Mouse (Mus musculus): Measurements from ENCODE around the gene Gnat2. TPM values are rescaled to one million over a fixed set of nuclear protein-coding genes. Genes with fewer than 3 reads are reported as not detected.

The Gnat2 gene
- polyA plus RNA-seq, 1 experiment from 2014 or later: 0.93 TPM

DNA sequence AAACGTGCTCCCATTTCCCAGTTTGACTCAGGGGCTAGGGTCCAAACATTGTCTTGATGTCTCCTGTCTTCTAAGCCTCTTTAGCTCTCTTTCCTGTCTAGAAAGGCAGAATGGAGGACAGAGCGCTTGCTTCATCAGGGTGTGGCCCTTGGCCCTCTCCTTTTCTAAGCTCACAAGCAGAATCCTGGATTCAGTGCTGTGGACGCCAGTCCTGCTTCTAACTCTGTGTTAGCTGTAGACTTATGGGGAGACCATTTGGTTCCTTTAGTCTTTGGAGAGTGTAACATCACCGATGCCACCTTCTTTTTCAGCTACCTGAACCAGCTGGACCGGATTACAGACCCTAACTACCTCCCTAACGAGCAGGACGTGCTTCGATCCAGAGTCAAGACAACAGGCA is 5.1 kb downstream of the Gnat2 start:
- WGBS: 87% methylated on average over 8 of the region's 8 CpGs
- no peak for DNase-seq (ENCODE audit: low spot score)

DNA sequence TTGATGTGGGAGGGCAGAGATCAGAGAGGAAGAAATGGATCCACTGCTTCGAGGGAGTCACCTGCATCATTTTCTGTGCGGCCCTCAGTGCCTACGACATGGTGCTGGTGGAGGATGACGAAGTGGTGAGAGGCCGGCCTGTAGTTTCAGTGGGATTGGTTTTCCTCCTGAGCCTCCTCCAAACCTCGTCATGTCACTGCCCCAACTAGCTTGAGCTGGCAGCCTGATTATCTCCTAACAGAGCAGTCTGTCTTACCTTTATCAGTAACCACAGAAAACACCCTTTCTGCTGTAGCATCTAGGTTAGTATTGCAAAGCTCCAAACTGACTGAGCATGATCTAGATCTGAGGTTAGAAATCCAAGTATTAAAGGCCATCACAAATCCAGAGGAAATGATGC is 5.7 kb downstream of the Gnat2 start:
- H3K27ac ChIP-seq (ENCODE audit: low read depth): no peak overlapping the region

More for the DNA sequence above, 5.1 kb downstream of the Gnat2 start:
- ATAC-seq (replicated peaks; ENCODE audit: low FRiP score, low TSS enrichment, low read depth): no peak
- H3K4me1 ChIP-seq (replicated peaks; ENCODE audit: control insufficient read depth, insufficient read depth, low read length): no peaks in the 10 kb centered on the region
- H3K27ac ChIP-seq (ENCODE audit: low read depth): no peak overlapping the region
- H3K27me3 ChIP-seq (replicated peaks; ENCODE audit: control insufficient read depth, insufficient read depth, low read length): no peaks in the 10 kb centered on the region
- H3K9ac ChIP-seq (ENCODE audit: low read length): no peak overlapping the region
- no peak overlapping the region for H3K4me2 ChIP-seq (ENCODE audit: low read length)
- no peaks in the 10 kb centered on the region for H3K36me3 ChIP-seq (ENCODE audit: control insufficient read depth, insufficient read depth, low read length)
- no peak overlapping the region for H3K4me3 ChIP-seq (ENCODE audit: low read depth, low read length)
- H3K9me3 ChIP-seq (ENCODE audit: control insufficient read depth, low read length): no peaks in the 10 kb centered on the region

DNA sequence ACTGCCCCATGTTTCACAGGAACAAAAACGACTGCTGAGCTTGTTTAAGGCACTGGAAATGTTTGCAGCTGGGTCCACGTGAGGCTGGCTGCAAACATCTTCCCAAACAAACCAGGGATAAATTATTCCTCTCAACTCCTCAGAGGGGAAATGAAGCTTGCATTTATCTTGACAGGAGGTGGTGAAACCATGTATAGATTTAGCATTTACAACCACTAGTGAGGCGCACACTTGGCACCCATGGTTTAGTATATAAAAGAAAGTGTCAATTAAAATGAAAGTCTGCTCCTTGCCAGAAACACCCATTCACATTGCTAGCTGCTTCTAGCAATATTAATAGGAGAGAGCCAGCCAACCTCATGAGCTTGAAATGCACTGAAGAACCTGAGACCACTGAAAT is 9.0 kb downstream of the Gnat2 start:
- Histone ChIP-seq H3K4me3 (ENCODE audit: low read depth, low read length) (no peak overlapping the region), H3K4me2 (ENCODE audit: low read length) (no peak overlapping the region), H3K4me1 (replicated peaks; ENCODE audit: control insufficient read depth, insufficient read depth, low read length) (no peaks in the 10 kb centered on the region), H3K9ac (ENCODE audit: low read length) (no peak overlapping the region), H3K9me3 (ENCODE audit: control insufficient read depth, low read length) (no peaks in the 10 kb centered on the region), H3K27me3 (replicated peaks; ENCODE audit: control insufficient read depth, insufficient read depth, low read length) (no peaks in the 10 kb centered on the region), H3K27ac (ENCODE audit: low read depth) (no peak overlapping the region), H3K36me3 (ENCODE audit: control insufficient read depth, insufficient read depth, low read length) (peaks cover 21% of the 10 kb centered on the region)
- WGBS: 39% methylated on average over 3 of the region's 3 CpGs
- ATAC-seq (replicated peaks; ENCODE audit: low FRiP score, low TSS enrichment, low read depth) (no peak), DNase-seq (ENCODE audit: low spot score) (no peak)

More for the DNA sequence above, 5.7 kb downstream of the Gnat2 start:
- WGBS: 77% methylated on average over 6 of the region's 6 CpGs
- H3K4me1 ChIP-seq (replicated peaks; ENCODE audit: control insufficient read depth, insufficient read depth, low read length): no peaks in the 10 kb centered on the region
- H3K9ac ChIP-seq (ENCODE audit: low read length): no peak overlapping the region
- DNase-seq (ENCODE audit: low spot score) (no peak), ATAC-seq (replicated peaks; ENCODE audit: low FRiP score, low TSS enrichment, low read depth) (no peak)
- no peaks in the 10 kb centered on the region for H3K27me3 ChIP-seq (replicated peaks; ENCODE audit: control insufficient read depth, insufficient read depth, low read length)
- no peaks in the 10 kb centered on the region for H3K9me3 ChIP-seq (ENCODE audit: control insufficient read depth, low read length)
- H3K4me3 ChIP-seq (ENCODE audit: low read depth, low read length): no peak overlapping the region
- no peaks in the 10 kb centered on the region for H3K36me3 ChIP-seq (ENCODE audit: control insufficient read depth, insufficient read depth, low read length)
- H3K4me2 ChIP-seq (ENCODE audit: low read length): no peak overlapping the region

DNA sequence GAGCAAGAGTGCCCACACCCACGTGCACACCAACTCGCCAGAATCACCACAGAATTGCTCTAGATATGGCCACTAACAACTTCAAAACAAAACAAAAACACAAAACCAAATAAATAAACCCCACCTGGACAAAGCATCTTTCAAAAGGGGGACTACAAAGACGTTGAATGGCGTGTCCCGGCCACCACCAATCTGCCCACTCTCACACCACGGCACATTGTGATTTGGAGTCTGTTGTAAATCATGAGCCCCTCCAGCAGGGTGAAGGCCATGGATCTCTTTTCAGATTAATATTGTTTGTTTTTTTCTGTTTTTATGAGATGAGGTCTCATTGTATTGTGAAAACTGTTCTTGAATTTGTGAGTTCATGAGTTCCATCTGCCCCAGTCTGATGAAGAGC is 9.5 kb downstream of the Gnat2 start:
- DNase-seq (ENCODE audit: low spot score) (peak; percentile 21), ATAC-seq (replicated peaks; ENCODE audit: low FRiP score, low TSS enrichment, low read depth) (no peak)
- H3K9ac ChIP-seq (ENCODE audit: low read length): no peak overlapping the region
- H3K36me3 ChIP-seq (ENCODE audit: control insufficient read depth, insufficient read depth, low read length): peaks cover 24% of the 10 kb centered on the region
- no peaks in the 10 kb centered on the region for H3K27me3 ChIP-seq (replicated peaks; ENCODE audit: control insufficient read depth, insufficient read depth, low read length)
- no peak overlapping the region for H3K27ac ChIP-seq (ENCODE audit: low read depth)
- H3K4me1 ChIP-seq (replicated peaks; ENCODE audit: control insufficient read depth, insufficient read depth, low read length): no peaks in the 10 kb centered on the region
- no peak overlapping the region for H3K4me3 ChIP-seq (ENCODE audit: low read depth, low read length)
- 87% methylated on average over 6 of the region's 6 CpGs for WGBS
- no peak overlapping the region for H3K4me2 ChIP-seq (ENCODE audit: low read length)
- no peaks in the 10 kb centered on the region for H3K9me3 ChIP-seq (ENCODE audit: control insufficient read depth, low read length)

DNA sequence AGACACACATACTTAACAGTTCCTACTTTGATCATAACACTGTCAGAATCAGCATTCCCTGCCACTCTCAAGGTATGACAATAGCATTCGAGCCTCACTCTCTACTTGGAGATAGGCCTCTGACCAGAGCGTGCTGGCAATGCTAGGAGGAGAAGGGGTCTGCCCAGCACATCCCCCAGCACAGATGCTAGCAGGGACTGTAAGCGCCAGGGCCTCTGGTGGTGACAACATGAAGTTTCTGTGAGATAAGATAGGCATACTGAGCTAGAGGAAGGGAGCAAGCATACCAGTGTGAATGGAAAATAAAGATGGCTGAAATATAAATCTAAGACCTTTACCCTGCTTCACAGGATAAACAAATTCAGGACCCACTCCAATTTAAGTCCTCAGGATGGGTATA is 12.7 kb downstream of the Gnat2 start:
- H3K36me3 ChIP-seq (ENCODE audit: control insufficient read depth, insufficient read depth, low read length): peaks cover 53% of the 10 kb centered on the region

DNA sequence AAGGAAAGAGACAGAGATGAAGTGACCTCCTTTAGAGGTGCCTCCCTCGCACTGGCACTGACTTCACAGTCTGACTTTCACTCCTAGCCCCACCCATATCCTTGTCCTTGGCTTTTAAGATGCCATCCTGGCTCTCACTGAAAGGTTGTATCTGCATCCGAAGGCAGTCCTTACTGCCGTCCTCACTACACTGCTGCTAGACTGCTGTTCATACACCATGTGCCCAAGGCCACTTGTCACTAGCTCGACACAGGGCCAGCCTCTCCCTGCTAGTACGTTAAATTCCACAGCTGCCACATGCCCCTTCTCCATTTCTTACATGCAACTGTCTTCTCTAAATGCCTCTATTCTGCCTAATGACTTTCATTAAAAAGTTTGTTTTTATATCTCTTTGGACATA is 18.7 kb downstream of the Gnat2 start:
- H3K9me3 ChIP-seq (ENCODE audit: control insufficient read depth, low read length): no peaks in the 10 kb centered on the region
- no peak overlapping the region for H3K4me2 ChIP-seq (ENCODE audit: low read length)
- ATAC-seq (replicated peaks; ENCODE audit: low FRiP score, low TSS enrichment, low read depth): no peak
- H3K27me3 ChIP-seq (replicated peaks; ENCODE audit: control insufficient read depth, insufficient read depth, low read length): no peaks in the 10 kb centered on the region
- H3K9ac ChIP-seq (ENCODE audit: low read length): no peak overlapping the region
- H3K4me1 ChIP-seq (replicated peaks; ENCODE audit: control insufficient read depth, insufficient read depth, low read length): no peaks in the 10 kb centered on the region
- H3K27ac ChIP-seq (ENCODE audit: low read depth): no peak overlapping the region
- 92% methylated on average over 5 of the region's 5 CpGs for WGBS
- peaks cover 93% of the 10 kb centered on the region for H3K36me3 ChIP-seq (ENCODE audit: control insufficient read depth, insufficient read depth, low read length)
- H3K4me3 ChIP-seq (ENCODE audit: low read depth, low read length): no peak overlapping the region
- DNase-seq (ENCODE audit: low spot score): no peak

More for the DNA sequence above, 12.7 kb downstream of the Gnat2 start:
- Histone ChIP-seq H3K27ac (ENCODE audit: low read depth) (no peak overlapping the region), H3K27me3 (replicated peaks; ENCODE audit: control insufficient read depth, insufficient read depth, low read length) (no peaks in the 10 kb centered on the region), H3K9ac (ENCODE audit: low read length) (no peak overlapping the region), H3K4me1 (replicated peaks; ENCODE audit: control insufficient read depth, insufficient read depth, low read length) (no peaks in the 10 kb centered on the region), H3K4me2 (ENCODE audit: low read length) (no peak overlapping the region), H3K9me3 (ENCODE audit: control insufficient read depth, low read length) (no peaks in the 10 kb centered on the region), H3K4me3 (ENCODE audit: low read depth, low read length) (no peak overlapping the region)
- ATAC-seq (replicated peaks; ENCODE audit: low FRiP score, low TSS enrichment, low read depth) (no peak), DNase-seq (ENCODE audit: low spot score) (peak; percentile 47)
- 85% methylated on average over 3 of the region's 3 CpGs for WGBS

DNA sequence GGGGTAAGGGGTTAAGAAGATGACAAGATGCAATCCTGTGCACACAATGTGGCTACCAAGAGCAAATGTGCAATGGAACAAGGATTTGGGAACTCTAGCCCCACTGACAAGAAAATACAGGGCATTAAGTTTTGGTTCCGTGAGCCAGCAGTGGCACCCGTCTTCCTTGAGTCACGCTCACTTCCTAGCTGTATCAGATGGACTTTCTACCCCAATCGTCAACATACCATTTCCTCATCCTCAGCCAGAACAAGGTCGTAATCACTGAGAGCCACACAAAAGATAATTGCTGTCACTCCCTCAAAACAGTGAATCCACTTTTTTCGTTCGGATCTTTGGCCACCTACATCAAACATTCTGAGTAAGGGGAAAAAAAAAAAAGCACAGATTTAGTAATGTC is 19.7 kb downstream of the Gnat2 start:
- H3K4me3 ChIP-seq (ENCODE audit: low read depth, low read length): no peak overlapping the region
- H3K36me3 ChIP-seq (ENCODE audit: control insufficient read depth, insufficient read depth, low read length): peaks cover 95% of the 10 kb centered on the region
- 78% methylated on average over 7 of the region's 7 CpGs for WGBS
- H3K4me2 ChIP-seq (ENCODE audit: low read length): no peak overlapping the region
- no peaks in the 10 kb centered on the region for H3K4me1 ChIP-seq (replicated peaks; ENCODE audit: control insufficient read depth, insufficient read depth, low read length)
- no peak overlapping the region for H3K9ac ChIP-seq (ENCODE audit: low read length)
- H3K27me3 ChIP-seq (replicated peaks; ENCODE audit: control insufficient read depth, insufficient read depth, low read length): no peaks in the 10 kb centered on the region
- DNase-seq (ENCODE audit: low spot score) (no peak), ATAC-seq (replicated peaks; ENCODE audit: low FRiP score, low TSS enrichment, low read depth) (no peak)
- no peak overlapping the region for H3K27ac ChIP-seq (ENCODE audit: low read depth)
- no peaks in the 10 kb centered on the region for H3K9me3 ChIP-seq (ENCODE audit: control insufficient read depth, low read length)

DNA sequence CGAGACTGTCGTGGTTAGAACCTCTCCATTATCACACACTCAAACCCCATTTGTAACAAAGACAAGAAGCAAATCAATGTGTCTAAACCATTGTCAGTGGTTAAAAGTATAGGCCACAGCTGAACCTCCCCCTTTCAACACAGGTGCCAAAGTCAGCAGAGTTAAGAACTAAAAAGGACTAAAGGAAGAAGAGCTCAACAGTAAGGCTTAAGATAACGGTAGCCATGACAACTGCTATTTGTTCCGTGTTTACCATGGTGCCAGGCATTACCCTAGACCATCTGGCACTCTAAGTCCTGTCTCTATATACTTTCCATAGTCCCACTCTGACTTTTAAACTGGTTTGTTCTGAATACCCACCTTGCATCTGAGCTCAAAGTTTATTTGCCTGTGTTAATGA is 20.1 kb downstream of the Gnat2 start:
- ATAC-seq (replicated peaks; ENCODE audit: low FRiP score, low TSS enrichment, low read depth) (no peak), DNase-seq (ENCODE audit: low spot score) (no peak)
- H3K27me3 ChIP-seq (replicated peaks; ENCODE audit: control insufficient read depth, insufficient read depth, low read length): no peaks in the 10 kb centered on the region
- 88% methylated on average over 4 of the region's 4 CpGs for WGBS
- H3K9me3 ChIP-seq (ENCODE audit: control insufficient read depth, low read length): no peaks in the 10 kb centered on the region
- no peaks in the 10 kb centered on the region for H3K4me1 ChIP-seq (replicated peaks; ENCODE audit: control insufficient read depth, insufficient read depth, low read length)
- no peak overlapping the region for H3K4me2 ChIP-seq (ENCODE audit: low read length)
- H3K9ac ChIP-seq (ENCODE audit: low read length): no peak overlapping the region
- no peak overlapping the region for H3K4me3 ChIP-seq (ENCODE audit: low read depth, low read length)
- H3K36me3 ChIP-seq (ENCODE audit: control insufficient read depth, insufficient read depth, low read length): peaks cover 96% of the 10 kb centered on the region
- H3K27ac ChIP-seq (ENCODE audit: low read depth): no peak overlapping the region

DNA sequence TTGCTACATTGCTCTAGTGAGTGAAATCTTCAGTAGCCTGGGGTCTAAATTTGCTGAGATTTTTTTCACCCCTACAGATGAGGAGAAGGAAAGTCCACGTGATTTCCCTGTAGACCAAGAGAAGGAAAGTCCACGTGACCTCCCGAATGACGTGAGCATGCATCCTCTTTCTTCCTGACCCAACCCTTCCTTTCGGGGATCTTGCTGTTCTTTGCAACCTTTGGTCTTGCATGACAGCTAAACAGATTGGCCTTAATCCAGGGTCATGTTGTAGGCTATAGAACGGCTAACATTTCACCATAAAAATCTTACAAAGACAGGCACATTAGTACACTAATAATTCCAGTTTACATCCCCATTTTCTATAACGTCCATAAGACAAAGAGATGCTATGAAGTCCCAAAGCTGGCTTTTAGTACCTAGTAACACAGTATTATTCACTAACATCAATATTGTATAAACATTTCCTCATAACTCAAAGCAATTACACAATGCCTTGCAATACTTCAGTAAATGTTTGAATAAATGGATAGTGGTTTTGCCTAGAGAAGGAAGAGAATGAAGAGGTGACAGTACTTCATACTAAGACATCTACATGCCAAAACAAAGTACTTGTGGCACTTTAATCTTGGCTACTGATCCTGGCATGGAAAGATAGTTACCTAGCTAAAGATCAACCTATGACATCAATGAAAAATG is 21.2 kb downstream of the Gnat2 start:
- Histone ChIP-seq H3K36me3 (ENCODE audit: control insufficient read depth, insufficient read depth, low read length) (peaks cover 96% of the 10 kb centered on the region), H3K4me3 (ENCODE audit: low read depth, low read length) (no peak overlapping the region), H3K9me3 (ENCODE audit: control insufficient read depth, low read length) (no peaks in the 10 kb centered on the region), H3K27me3 (replicated peaks; ENCODE audit: control insufficient read depth, insufficient read depth, low read length) (no peaks in the 10 kb centered on the region), H3K27ac (ENCODE audit: low read depth) (no peak overlapping the region), H3K9ac (ENCODE audit: low read length) (no peak overlapping the region), H3K4me1 (replicated peaks; ENCODE audit: control insufficient read depth, insufficient read depth, low read length) (no peaks in the 10 kb centered on the region), H3K4me2 (ENCODE audit: low read length) (no peak overlapping the region)
- no peak for ATAC-seq (replicated peaks; ENCODE audit: low FRiP score, low TSS enrichment, low read depth)
- 90% methylated on average over 7 of the region's 7 CpGs for WGBS
- DNase-seq (ENCODE audit: low spot score): peak; percentile 25

Measured in intestine, embryonic 14.5 days (tissue).